Mouse (Mus musculus) stomach, postnatal 0 days (tissue): ENCODE measurements around the gene 4931417E11Rik.

Experiments
- CTCF ChIP-seq: IDR thresholded peaks from 2 replicates; pipeline ENCODE4 v1.5.1; 2016; ENCODE audit warnings: antibody characterized with exemption, low read depth, mild to moderate bottlenecking, moderate library complexity
- EP300 ChIP-seq: optimal IDR thresholded peaks from 2 replicates; pipeline ENCODE3; 2016; ENCODE audit warnings: antibody characterized with exemption

GRCm38 (mm10) chr6:73469567-73469966, at the start of gene 4931417E11Rik:
- no peak for TF ChIP-seq CTCF
- no peak for TF ChIP-seq EP300
